24 mouse cellular contexts compared by ENCODE assay signal in the genomic region with DNA sequence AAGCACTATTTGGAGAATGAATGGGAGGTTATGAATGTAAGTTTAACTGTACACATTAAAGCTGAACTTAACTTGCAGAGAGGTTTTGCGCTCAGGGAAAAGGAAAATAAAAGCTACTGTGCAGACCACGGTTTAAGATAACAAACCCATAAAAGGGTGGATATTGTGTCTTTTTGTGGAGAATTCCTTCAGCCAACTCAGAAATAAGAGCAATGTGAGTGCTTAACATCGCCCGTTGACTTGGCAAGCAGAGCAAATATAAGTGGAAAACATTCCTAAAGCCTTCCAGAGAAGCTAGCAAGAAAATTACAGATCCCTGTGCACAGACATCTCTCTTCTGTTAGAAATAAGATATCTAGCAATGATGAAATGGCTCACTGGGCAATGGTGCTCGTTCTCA.
DNase-seq lines count a peak whose midpoint lies in the region; ATAC-seq and TF ChIP-seq lines count a peak whose summit lies in the region.
"Had no signal": no experiment of that assay in that cellular context is flagged by ENCODE, and none has a peak within 500 bp of the region (broad histone marks: within the 10 kb centered on the region; RNA-seq: fewer than 3 reads in every experiment).

No protein-coding gene starts in this region.

- no peak overlapping the region for H3K4me3 ChIP-seq in heart, embryonic 13.5 days
- H3K4me3 ChIP-seq in heart, postnatal 0 days (ENCODE audit: low read depth, low read length) = no peak overlapping the region
- no peak overlapping the region for H3K4me3 ChIP-seq in heart, embryonic 12.5 days
- no peak overlapping the region for H3K4me3 ChIP-seq in limb, embryonic 14.5 days (replicated peaks; ENCODE audit: low read length)
- H3K4me3 ChIP-seq in limb, embryonic 10.5 days = no peak overlapping the region
- H3K4me3 ChIP-seq: embryonic facial prominence, embryonic 13.5 days; gastrocnemius, adult 2 months; heart, adult 2 months; hindbrain, embryonic 10.5 days; hindbrain, embryonic 13.5 days; intestine, embryonic 15.5 days had no signal

- no peaks in the 10 kb centered on the region for H3K27me3 ChIP-seq in heart, embryonic 13.5 days (replicated peaks)
- H3K27me3 ChIP-seq in heart, postnatal 0 days (ENCODE audit: control insufficient read depth, insufficient read depth, low read length) = no peaks in the 10 kb centered on the region
- H3K27me3 ChIP-seq in heart, embryonic 12.5 days (replicated peaks) = no peaks in the 10 kb centered on the region
- H3K27me3 ChIP-seq in limb, embryonic 14.5 days (ENCODE audit: control insufficient read depth, insufficient read depth, low read length) = no peaks in the 10 kb centered on the region
- no peaks in the 10 kb centered on the region for H3K27me3 ChIP-seq in limb, embryonic 10.5 days (ENCODE audit: low read depth, poor library complexity, severe bottlenecking)
- H3K27me3 ChIP-seq: embryonic facial prominence, embryonic 13.5 days; hindbrain, embryonic 13.5 days; intestine, embryonic 15.5 days had no signal

- H3K36me3 ChIP-seq in heart, embryonic 13.5 days = no peaks in the 10 kb centered on the region
- no peaks in the 10 kb centered on the region for H3K36me3 ChIP-seq in heart, postnatal 0 days (replicated peaks; ENCODE audit: control insufficient read depth, insufficient read depth, low read length)
- H3K36me3 ChIP-seq in heart, embryonic 12.5 days = no peaks in the 10 kb centered on the region
- H3K36me3 ChIP-seq in limb, embryonic 14.5 days (ENCODE audit: control insufficient read depth, insufficient read depth, low read length) = no peaks in the 10 kb centered on the region
- H3K36me3 ChIP-seq in limb, embryonic 10.5 days = no peaks in the 10 kb centered on the region
- H3K36me3 ChIP-seq: embryonic facial prominence, embryonic 13.5 days; hindbrain, embryonic 10.5 days; hindbrain, embryonic 13.5 days; intestine, embryonic 15.5 days had no signal

- DNase-seq in heart, postnatal 4 days = no peak
- DNase-seq in heart, postnatal 0 days (ENCODE audit: low spot score) = no peak
- peak; percentile 4 for DNase-seq in limb, embryonic 14.5 days (ENCODE audit: low spot score)
- no peak for DNase-seq in limb, embryonic 10.5 days (ENCODE audit: low spot score)
- DNase-seq: adrenal gland, adult 2 months; adrenal gland, postnatal 14 days; cerebellum, adult 11 months; cerebellum, adult 2 months; cerebellum, adult 9-11 months; cerebellum, postnatal 25 days; forebrain, postnatal 0 days; gastrocnemius, adult 2 months; gastrocnemius, postnatal 14 days; heart, adult 2 months; kidney, adult 11 months had no signal

- H3K27ac ChIP-seq in heart, embryonic 13.5 days (replicated peaks) = peak overlapping the region; percentile 62; the same call in 1 of the 2 replicates
- peak overlapping the region; percentile 6; the same call in 1 of the 2 replicates for H3K27ac ChIP-seq in heart, postnatal 0 days (ENCODE audit: low read depth)
- no peak overlapping the region for H3K27ac ChIP-seq in heart, embryonic 12.5 days (ENCODE audit: poor library complexity, severe bottlenecking)
- no peak overlapping the region for H3K27ac ChIP-seq in limb, embryonic 14.5 days (replicated peaks; ENCODE audit: low read depth, low read length)
- no peak overlapping the region for H3K27ac ChIP-seq in limb, embryonic 10.5 days
- H3K27ac ChIP-seq: embryonic facial prominence, embryonic 13.5 days; gastrocnemius, adult 2 months; heart, adult 2 months; hindbrain, embryonic 10.5 days; hindbrain, embryonic 13.5 days; intestine, embryonic 15.5 days had no signal

- no peaks in the 10 kb centered on the region for H3K9me3 ChIP-seq in heart, embryonic 13.5 days
- H3K9me3 ChIP-seq in heart, postnatal 0 days (replicated peaks; ENCODE audit: control insufficient read depth, low read length) = no peaks in the 10 kb centered on the region
- no peaks in the 10 kb centered on the region for H3K9me3 ChIP-seq in heart, embryonic 12.5 days (replicated peaks)
- no peaks in the 10 kb centered on the region for H3K9me3 ChIP-seq in limb, embryonic 14.5 days (ENCODE audit: control insufficient read depth, low read length)
- H3K9me3 ChIP-seq in limb, embryonic 10.5 days (replicated peaks) = no peaks in the 10 kb centered on the region
- H3K9me3 ChIP-seq: embryonic facial prominence, embryonic 13.5 days; hindbrain, embryonic 10.5 days; hindbrain, embryonic 13.5 days; intestine, embryonic 15.5 days had no signal

- TF ChIP-seq CTCF in heart, postnatal 0 days (IDR thresholded peaks at IDR 0.05; ENCODE audit: low read depth) = no peak

- H3K4me1 ChIP-seq in heart, embryonic 13.5 days = peaks cover 8% of the 10 kb centered on the region
- H3K4me1 ChIP-seq in heart, postnatal 0 days (ENCODE audit: control insufficient read depth, insufficient read depth) = peaks cover 4% of the 10 kb centered on the region; the same call in 1 of the 2 replicates
- 0 out of 2 replicates have a peak, but pooled peaks cover 7% of the 10 kb centered on the region for H3K4me1 ChIP-seq in heart, embryonic 12.5 days (replicated peaks)
- H3K4me1 ChIP-seq in limb, embryonic 14.5 days (ENCODE audit: control insufficient read depth, insufficient read depth, low read length) = no peaks in the 10 kb centered on the region
- no peaks in the 10 kb centered on the region for H3K4me1 ChIP-seq in limb, embryonic 10.5 days
- H3K4me1 ChIP-seq: hindbrain, embryonic 10.5 days; hindbrain, embryonic 13.5 days had no signal

- no peak overlapping the region for H3K9ac ChIP-seq in heart, embryonic 13.5 days
- H3K9ac ChIP-seq in heart, postnatal 0 days (replicated peaks; ENCODE audit: low read depth, low read length) = no peak overlapping the region
- no peak overlapping the region for H3K9ac ChIP-seq in heart, embryonic 12.5 days
- H3K9ac ChIP-seq in limb, embryonic 14.5 days (ENCODE audit: low read depth, low read length, severe bottlenecking) = no peak overlapping the region
- H3K9ac ChIP-seq: embryonic facial prominence, embryonic 13.5 days; forebrain, postnatal 0 days; hindbrain, embryonic 13.5 days; intestine, embryonic 15.5 days had no signal

- no peak for TF ChIP-seq EP300 in heart, postnatal 0 days (IDR thresholded peaks at IDR 0.05; ENCODE audit: low read depth)

- no peak overlapping the region for H3K4me2 ChIP-seq in heart, embryonic 13.5 days
- 0 out of 2 replicates have a peak overlapping the region, but pooled peaks have one; percentile 13 for H3K4me2 ChIP-seq in heart, postnatal 0 days (ENCODE audit: low read depth, low read length)
- H3K4me2 ChIP-seq in heart, embryonic 12.5 days = no peak overlapping the region
- H3K4me2 ChIP-seq in limb, embryonic 14.5 days (replicated peaks; ENCODE audit: low read depth, low read length, severe bottlenecking) = no peak overlapping the region
- H3K4me2 ChIP-seq: embryonic facial prominence, embryonic 13.5 days; hindbrain, embryonic 13.5 days; intestine, embryonic 15.5 days had no signal

- ATAC-seq in heart, embryonic 13.5 days (ENCODE audit: extremely low read depth, insufficient number of reproducible peaks, low FRiP score, low TSS enrichment) = no peak
- ATAC-seq in heart, postnatal 0 days (ENCODE audit: insufficient read depth, low read depth) = no peak
- no peak for ATAC-seq in heart, embryonic 12.5 days (ENCODE audit: insufficient number of reproducible peaks, low FRiP score)
- no peak for ATAC-seq in limb, embryonic 14.5 days (ENCODE audit: low FRiP score, low read depth)
- ATAC-seq: CD4-positive, CD25-positive, alpha-beta regulatory T cell, adult 4 months; forebrain, embryonic 14.5 days; forebrain, postnatal 0 days; hindbrain, embryonic 16.5 days; intestine, embryonic 15.5 days had no signal

- 60% methylated on average over 5 of the region's 5 CpGs for WGBS in heart, embryonic 13.5 days
- WGBS in heart, postnatal 0 days = 45% methylated on average over 5 of the region's 5 CpGs
- WGBS in heart, embryonic 12.5 days = 61% methylated on average over 5 of the region's 5 CpGs
- WGBS in limb, embryonic 14.5 days = 50% methylated on average over 5 of the region's 5 CpGs
- 93% methylated on average over 5 of the region's 5 CpGs for WGBS in limb, embryonic 10.5 days

- TF ChIP-seq POLR2A in limb, embryonic 14.5 days (IDR thresholded peaks at IDR 0.05; ENCODE audit: borderline replicate concordance, extremely low read depth, insufficient read depth, insufficient read length) = no peak

Comparison
In these comparisons a context has a peak if more than half of its experiments do, and no peak if none do; other contexts are left out.
1. H3K27ac ChIP-seq: peak in heart, embryonic 13.5 days (single experiment) and heart, postnatal 0 days (single experiment); none in heart, embryonic 12.5 days (single experiment), limb, embryonic 14.5 days (single experiment) and limb, embryonic 10.5 days (single experiment).